Mouse (Mus musculus) bone marrow macrophage, adult 2 months (primary cell): ENCODE data around the gene Ezr.

ENCODE experiments used
- CTCF ChIP-seq: IDR thresholded peaks from 2 replicates; pipeline ENCODE4 v1.5.1; 2012; ENCODE audit warnings: low read depth, mild to moderate bottlenecking, low read length, moderate library complexity
- POLR2A ChIP-seq: IDR thresholded peaks from 2 replicates; pipeline ENCODE4 v1.6.1; 2012; ENCODE audit warnings: mild to moderate bottlenecking, low read depth, low read length, borderline replicate concordance

DNA sequence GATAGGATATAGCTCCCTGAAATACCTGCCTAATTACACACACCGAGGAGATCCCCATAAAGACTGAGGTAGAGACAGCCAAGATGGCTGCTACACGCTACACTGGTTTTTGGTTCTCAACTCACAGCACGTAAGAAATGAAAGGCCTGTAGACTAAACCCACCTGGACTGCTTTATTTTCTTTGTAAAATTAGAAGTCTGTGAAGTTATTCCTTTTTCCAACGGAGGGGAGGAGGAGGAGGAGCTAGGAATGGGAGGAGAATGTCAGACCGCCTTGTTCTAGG is 10.2 kb downstream of the Ezr start:
- TF ChIP-seq CTCF (no peak), POLR2A (no peak)
